Mouse (Mus musculus) brain, embryonic 14.5 days (tissue): ENCODE data around the gene Olfr1344.

ENCODE experiments used
- CTCF ChIP-seq: fragments of 200-500 bp; IDR thresholded peaks from 2 replicates; pipeline ENCODE4 v1.5.1; 2012; ENCODE audit warnings: inconsistent platforms, mild to moderate bottlenecking, moderate library complexity, borderline replicate concordance; ENCODE audit not compliant: insufficient read depth, insufficient read length; ENCODE audit errors: extremely low read depth
- POLR2A ChIP-seq: fragments of 200-500 bp; IDR thresholded peaks from 2 replicates; pipeline ENCODE4 v1.6.1; 2012; ENCODE audit warnings: mild to moderate bottlenecking, inconsistent platforms, borderline replicate concordance; ENCODE audit not compliant: poor library complexity, insufficient read depth, insufficient read length, severe bottlenecking; ENCODE audit errors: extremely low read depth

DNA sequence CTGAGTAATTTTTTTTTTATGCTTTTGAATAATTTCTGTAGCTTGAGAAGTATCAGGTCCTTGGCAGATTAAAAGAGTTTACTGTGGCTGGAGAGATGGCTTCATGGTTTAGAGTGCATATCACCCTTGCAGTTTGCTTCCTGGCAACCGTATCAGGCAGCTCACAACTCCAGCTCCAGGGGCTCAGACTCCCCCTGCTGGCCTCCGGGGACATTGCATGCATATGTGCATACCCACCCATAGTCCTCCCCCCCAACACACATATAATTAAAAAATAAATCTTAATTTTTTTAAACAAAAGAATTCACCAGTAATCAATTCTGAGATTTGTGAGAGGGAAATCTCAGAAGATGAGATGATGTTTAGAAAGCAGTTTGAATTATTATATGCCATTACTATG lies 8.1 kb upstream of the Olfr1344 start:
- no peak for TF ChIP-seq POLR2A
- peak; percentile 66 for TF ChIP-seq CTCF
